Mouse (Mus musculus) hindbrain, embryonic 15.5 days (tissue): ENCODE measurements at regions not wholly inside any gene's neighbourhood (a gene's known extent, or its start where the extent isn't known, plus 50 kb on each side); places are given as distances from the start of the nearest gene placed in this dataset.

Source experiments
- ATAC-seq: fragments of 200-750 bp; cut with Nextera tagmentation; 2 replicates; pipeline ENCODE4 v1.8.0; 2017; ENCODE audit warnings: low read depth, moderate number of reproducible peaks, moderate TSS enrichment; ENCODE audit not compliant: low FRiP score
- H3K27ac ChIP-seq: fragments of 300-500 bp; sonication (generic); replicated peaks from 2 replicates; pipeline ENCODE4 v1.5.1; 2015; ENCODE audit warnings: mild to moderate bottlenecking, inconsistent platforms
- H3K27me3 ChIP-seq: fragments of 300-500 bp; sonication (generic); 2 replicates; pipeline ENCODE4 v1.6.1; 2015; ENCODE audit warnings: control low read depth, inconsistent platforms
- H3K36me3 ChIP-seq: fragments of 300-500 bp; sonication (generic); 2 replicates; pipeline ENCODE4 v1.6.1; 2015; ENCODE audit warnings: control low read depth, inconsistent platforms
- H3K4me1 ChIP-seq: fragments of 300-500 bp; sonication (generic); replicated peaks from 2 replicates; pipeline ENCODE4 v1.6.1; 2015; ENCODE audit warnings: control low read depth, inconsistent platforms
- H3K4me2 ChIP-seq: fragments of 300-500 bp; sonication (generic); 2 replicates; pipeline ENCODE4 v1.6.1; 2015; ENCODE audit warnings: moderate library complexity, mild to moderate bottlenecking, inconsistent platforms
- H3K4me3 ChIP-seq: fragments of 300-500 bp; sonication (generic); 2 replicates; pipeline ENCODE4 v1.5.1; 2015; ENCODE audit warnings: mild to moderate bottlenecking, inconsistent platforms
- H3K9ac ChIP-seq: fragments of 300-500 bp; sonication (generic); 2 replicates; pipeline ENCODE4 v1.6.1; 2015; ENCODE audit warnings: inconsistent platforms
- H3K9me3 ChIP-seq: fragments of 300-500 bp; sonication (generic); 2 replicates; pipeline ENCODE4 v1.6.1; 2016; ENCODE audit warnings: control low read depth, inconsistent platforms
- WGBS: fragments of 180-500 bp; shearing (Covaris S2); methylation state at CpG from one replicate; pipeline ENCODE4 v1.1.7; 2015; 5-methylcytosine and 5-hydroxymethylcytosine counted together

DNA sequence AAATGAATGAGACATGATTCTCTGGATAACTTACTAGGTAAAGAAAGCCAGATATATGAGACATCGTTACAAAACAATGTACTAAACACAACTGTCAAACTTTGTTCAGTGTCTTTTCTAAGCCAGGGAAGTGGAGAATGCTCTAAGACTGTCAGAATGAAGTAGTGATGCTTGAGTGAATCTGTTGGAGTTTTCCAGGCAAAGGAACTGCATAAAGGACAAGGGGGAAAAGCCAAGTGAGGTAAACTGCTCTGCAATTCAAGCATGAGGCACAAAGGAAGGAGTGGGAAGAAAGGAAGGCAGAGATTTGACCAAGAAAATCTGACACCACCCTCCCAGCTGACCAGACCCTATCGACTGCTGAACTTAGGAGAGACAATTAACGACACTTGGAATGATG is 500.3 kb upstream of the Rps6ka3 start:
- Histone ChIP-seq H3K9ac (no peak overlapping the region), H3K27me3 (no peaks in the 10 kb centered on the region), H3K4me2 (no peak overlapping the region), H3K9me3 (no peaks in the 10 kb centered on the region), H3K36me3 (no peaks in the 10 kb centered on the region), H3K4me1 (no peaks in the 10 kb centered on the region), H3K4me3 (no peak overlapping the region), H3K27ac (no peak overlapping the region)
- WGBS = 78% methylated on average over 3 of the region's 3 CpGs
- ATAC-seq = no peak

DNA sequence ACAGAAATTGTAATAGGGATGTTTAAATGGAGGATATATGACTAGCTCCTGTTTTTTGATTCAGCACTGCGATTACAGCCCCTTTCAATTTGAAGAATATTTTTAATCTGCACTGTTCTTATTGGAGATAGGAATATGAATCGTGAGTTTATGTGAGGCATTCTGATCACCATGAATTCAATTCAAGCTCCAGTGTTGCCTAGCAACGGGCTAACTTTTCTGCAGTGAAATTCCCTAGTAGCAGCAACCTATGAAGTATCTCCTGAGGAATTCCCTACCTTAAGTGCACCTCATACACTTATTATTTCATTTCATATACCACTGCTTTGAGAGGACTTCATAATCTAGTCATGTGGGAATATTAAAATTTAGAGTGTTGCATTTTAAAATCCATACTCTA is 465.4 kb upstream of the Rps6ka3 start:
- WGBS = 53% methylated on average over 3 of the region's 3 CpGs
- no peaks in the 10 kb centered on the region for H3K36me3 ChIP-seq
- H3K4me3 ChIP-seq = no peak overlapping the region
- H3K4me2 ChIP-seq = no peak overlapping the region
- no peak overlapping the region for H3K27ac ChIP-seq
- no peaks in the 10 kb centered on the region for H3K4me1 ChIP-seq
- no peak overlapping the region for H3K9ac ChIP-seq
- no peak for ATAC-seq
- no peaks in the 10 kb centered on the region for H3K9me3 ChIP-seq
- no peaks in the 10 kb centered on the region for H3K27me3 ChIP-seq

DNA sequence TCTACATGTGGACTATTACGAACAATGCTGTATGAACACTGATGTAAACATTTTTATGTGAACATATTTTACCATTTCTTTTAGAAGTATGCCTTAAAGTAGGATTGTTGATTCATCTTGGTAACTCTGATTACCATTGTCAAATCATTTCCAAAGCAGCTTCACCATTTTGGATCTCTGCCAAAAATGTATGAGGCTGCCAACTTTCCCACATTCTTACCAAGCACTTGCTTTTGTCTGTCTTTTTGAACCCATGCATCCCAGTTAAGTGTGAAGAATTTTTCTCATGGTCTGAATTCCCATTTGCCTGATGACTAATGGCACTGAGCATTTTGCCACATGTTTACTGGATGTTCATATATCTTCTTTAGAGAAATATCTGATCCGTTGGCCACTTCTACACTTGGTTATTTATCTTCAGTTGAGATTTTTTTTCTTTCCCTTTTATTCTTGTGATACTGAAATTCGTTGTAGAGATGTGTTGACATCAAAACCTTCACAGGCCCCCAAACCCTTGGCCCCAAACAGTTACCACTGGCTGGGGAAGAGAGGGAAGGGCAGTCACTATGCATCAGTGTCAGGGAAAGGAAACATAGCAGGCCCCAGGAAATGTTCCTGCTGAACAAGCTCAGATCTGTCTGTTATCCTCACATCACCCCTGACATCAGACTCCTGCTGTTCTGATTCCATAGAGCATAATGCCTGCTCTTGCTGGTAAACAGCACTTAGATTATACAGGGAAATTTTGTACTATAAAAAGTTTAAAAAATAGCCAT is 464.2 kb upstream of the Rps6ka3 start:
- no peak overlapping the region for H3K4me2 ChIP-seq
- 65% methylated on average over 3 of the region's 3 CpGs for WGBS

More for the DNA sequence above, 464.2 kb upstream of the Rps6ka3 start:
- no peaks in the 10 kb centered on the region for H3K9me3 ChIP-seq
- H3K9ac ChIP-seq = no peak overlapping the region
- H3K27ac ChIP-seq = no peak overlapping the region
- no peak overlapping the region for H3K4me3 ChIP-seq
- no peaks in the 10 kb centered on the region for H3K36me3 ChIP-seq
- ATAC-seq = no peak
- H3K4me1 ChIP-seq = no peaks in the 10 kb centered on the region
- H3K27me3 ChIP-seq = no peaks in the 10 kb centered on the region
